Mouse (Mus musculus) fat pad, adult 2 months (tissue): ENCODE data around the gene Fam89b.
A peak's percentile ranks its signal among the peaks of the same experiment; 100 is the strongest.
"Not testable (repeated sequence)": the region's sequence is repeated elsewhere in the genome, so short reads cannot be mapped to it uniquely, and the experiment has no call there.

Experiments used
- DNase-seq: peaks from one replicate; pipeline ENCODE4 v3.0.0-alpha.2; 2011; ENCODE audit warnings: low read depth, low spot score; ENCODE audit errors: extremely low read depth

The Fam89b gene

GRCm38 (mm10) chr19:5713255-5713654 is 16.2 kb downstream of the Fam89b start:
- DNase-seq: no peak

- no peak for DNase-seq
Observed at GRCm38 (mm10) chr19:5711907-5712460, 17.5 kb downstream of the Fam89b start.

GRCm38 (mm10) chr19:5711218-5711617 is 18.2 kb downstream of the Fam89b start:
- no peak for DNase-seq

- no peak for DNase-seq
Observed at GRCm38 (mm10) chr19:5710581-5710980, 18.9 kb downstream of the Fam89b start.

GRCm38 (mm10) chr19:5710068-5710467 is 19.4 kb downstream of the Fam89b start:
- DNase-seq: no peak

- DNase-seq: no peak
Observed at GRCm38 (mm10) chr19:5704801-5705571, 24.5 kb downstream of the Fam89b start.

- no peak for DNase-seq
Observed at GRCm38 (mm10) chr19:5704163-5704800, 25.2 kb downstream of the Fam89b start, which contains the start of gene Kcnk7. Kcnk7 (plus strand) TSS chr19:5704367.

GRCm38 (mm10) chr19:5695849-5696462 is 33.5 kb downstream of the Fam89b start:
- DNase-seq: no peak

- DNase-seq: no peak
Observed at GRCm38 (mm10) chr19:5693801-5694200, 35.7 kb downstream of the Fam89b start.

GRCm38 (mm10) chr19:5692913-5693396 is 36.5 kb downstream of the Fam89b start:
- DNase-seq: no peak

GRCm38 (mm10) chr19:5692086-5692912 is 37.2 kb downstream of the Fam89b start:
- no peak for DNase-seq

GRCm38 (mm10) chr19:5691601-5692000 is 37.9 kb downstream of the Fam89b start:
- no peak for DNase-seq

GRCm38 (mm10) chr19:5690343-5690735 is 39.1 kb downstream of the Fam89b start:
- no peak for DNase-seq

GRCm38 (mm10) chr19:5689565-5690342 is 39.7 kb downstream of the Fam89b start:
- peak; percentile 54 for DNase-seq

GRCm38 (mm10) chr19:5689088-5689428 is 40.4 kb downstream of the Fam89b start:
- no peak for DNase-seq

GRCm38 (mm10) chr19:5688200-5689087 is 41.0 kb downstream of the Fam89b start, which contains the start of the genes Map3k11 and Pcnx3:
Map3k11 (plus strand) TSS chr19:5688742.
Pcnx3 (minus strand) TSS chr19:5688908.
- DNase-seq: peak; percentile 99

GRCm38 (mm10) chr19:5687738-5688137 is 41.7 kb downstream of the Fam89b start:
- no peak for DNase-seq

GRCm38 (mm10) chr19:5686954-5687353 is 42.5 kb downstream of the Fam89b start:
- not testable (repeated sequence) for DNase-seq

GRCm38 (mm10) chr19:5686437-5686836 is 43.0 kb downstream of the Fam89b start:
- DNase-seq: no peak
